Mouse (Mus musculus) limb, embryonic 10.5 days (tissue): ENCODE results near the gene Ccdc80. TPM values are rescaled to one million over a fixed set of nuclear protein-coding genes. Genes with fewer than 3 reads are reported as not detected.

Source experiments
- DNase-seq: peaks from one replicate; pipeline ENCODE4 v3.0.0-alpha.2; 2017; ENCODE audit warnings: low spot score
- H3K27ac ChIP-seq: fragments of 300-500 bp; sonication (generic); 2 replicates; pipeline ENCODE4 v1.5.1; 2016; ENCODE audit warnings: mild to moderate bottlenecking
- H3K27me3 ChIP-seq: fragments of 300-500 bp; sonication (generic); 2 replicates; pipeline ENCODE4 v1.6.1; 2016; ENCODE audit warnings: low read depth, mild to moderate bottlenecking; ENCODE audit not compliant: poor library complexity, severe bottlenecking
- H3K36me3 ChIP-seq: fragments of 300-500 bp; sonication (generic); 2 replicates; pipeline ENCODE4 v1.6.1; 2016; ENCODE audit warnings: mild to moderate bottlenecking, moderate library complexity
- H3K4me1 ChIP-seq: fragments of 300-500 bp; sonication (generic); 2 replicates; pipeline ENCODE4 v1.6.1; 2016
- H3K4me3 ChIP-seq: fragments of 300-500 bp; sonication (generic); 2 replicates; pipeline ENCODE4 v1.5.1; 2016; ENCODE audit warnings: mild to moderate bottlenecking, moderate library complexity
- H3K9me3 ChIP-seq: fragments of 300-500 bp; sonication (generic); replicated peaks from 2 replicates; pipeline ENCODE4 v1.6.1; 2016; ENCODE audit warnings: mild to moderate bottlenecking
- WGBS: fragments of 180-500 bp; shearing (Covaris S2); methylation state at CpG from one replicate; pipeline ENCODE4 v1.1.7; 2016; 5-methylcytosine and 5-hydroxymethylcytosine counted together
- polyA plus RNA-seq: library from polyadenylated mRNA; unstranded; fragments of >200 nt; fragmentation: Nextera tagmentation; extraction: Ambion mirVana; gene quantifications from 2 replicates; pipeline ENCODE4 v1.2.1, GENCODE M21; 2016

The Ccdc80 gene
- polyA plus RNA-seq, 1 experiment from 2014 or later = 35.8 TPM

DNA sequence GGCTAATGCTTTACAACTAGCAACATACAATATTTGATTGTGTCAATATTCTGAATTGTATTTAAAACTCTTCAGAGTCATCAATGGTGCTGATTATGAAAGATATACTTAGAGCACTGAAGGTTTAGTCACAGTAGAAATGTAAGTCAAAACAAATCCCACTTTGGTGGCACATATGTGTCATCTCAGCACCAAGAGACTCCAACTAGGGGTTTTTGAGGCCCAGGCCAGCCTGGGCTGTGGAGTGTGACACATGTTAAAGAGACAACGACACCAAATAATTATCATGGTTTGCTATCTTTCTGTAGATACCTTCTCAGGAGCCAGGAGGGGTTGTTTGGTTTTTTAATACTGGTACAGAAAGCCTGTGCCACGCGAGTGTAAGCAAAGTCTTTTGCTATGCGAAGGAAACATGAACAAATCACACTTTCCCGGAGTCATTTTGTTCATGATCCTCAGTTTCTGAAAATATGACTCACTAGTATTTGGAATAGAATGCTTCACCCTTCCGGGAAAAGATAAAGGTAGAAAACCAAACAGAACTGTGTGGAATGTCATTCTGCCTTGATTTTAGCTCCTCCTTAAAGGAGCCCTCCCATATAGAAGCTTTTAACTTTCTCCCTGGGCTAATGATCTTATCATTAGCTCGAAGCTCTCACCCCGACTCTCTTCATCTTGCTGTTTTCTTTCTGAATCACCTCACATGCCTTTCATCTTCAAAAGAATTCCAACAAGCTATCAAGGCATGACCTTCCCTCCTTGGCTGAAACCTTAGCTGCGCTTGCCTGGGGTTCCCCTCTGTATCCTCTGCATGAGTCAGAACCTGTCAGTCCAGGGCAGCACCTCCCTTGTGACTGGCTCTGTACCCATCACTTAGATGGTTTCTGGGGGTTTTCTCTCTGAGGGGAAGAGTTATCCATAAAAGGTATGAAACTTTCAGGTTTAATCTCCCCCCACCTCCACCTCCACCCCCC lies 31.3 kb downstream of the Ccdc80 start:
- Histone ChIP-seq H3K27me3 (no peaks in the 10 kb centered on the region), H3K4me1 (no peaks in the 10 kb centered on the region), H3K4me3 (no peak overlapping the region), H3K36me3 (peaks cover 9% of the 10 kb centered on the region; the same call in 1 of the 2 replicates), H3K27ac (no peak overlapping the region), H3K9me3 (no peaks in the 10 kb centered on the region)
- no peak for DNase-seq
- WGBS = 53% methylated on average over 9 of the region's 9 CpGs

DNA sequence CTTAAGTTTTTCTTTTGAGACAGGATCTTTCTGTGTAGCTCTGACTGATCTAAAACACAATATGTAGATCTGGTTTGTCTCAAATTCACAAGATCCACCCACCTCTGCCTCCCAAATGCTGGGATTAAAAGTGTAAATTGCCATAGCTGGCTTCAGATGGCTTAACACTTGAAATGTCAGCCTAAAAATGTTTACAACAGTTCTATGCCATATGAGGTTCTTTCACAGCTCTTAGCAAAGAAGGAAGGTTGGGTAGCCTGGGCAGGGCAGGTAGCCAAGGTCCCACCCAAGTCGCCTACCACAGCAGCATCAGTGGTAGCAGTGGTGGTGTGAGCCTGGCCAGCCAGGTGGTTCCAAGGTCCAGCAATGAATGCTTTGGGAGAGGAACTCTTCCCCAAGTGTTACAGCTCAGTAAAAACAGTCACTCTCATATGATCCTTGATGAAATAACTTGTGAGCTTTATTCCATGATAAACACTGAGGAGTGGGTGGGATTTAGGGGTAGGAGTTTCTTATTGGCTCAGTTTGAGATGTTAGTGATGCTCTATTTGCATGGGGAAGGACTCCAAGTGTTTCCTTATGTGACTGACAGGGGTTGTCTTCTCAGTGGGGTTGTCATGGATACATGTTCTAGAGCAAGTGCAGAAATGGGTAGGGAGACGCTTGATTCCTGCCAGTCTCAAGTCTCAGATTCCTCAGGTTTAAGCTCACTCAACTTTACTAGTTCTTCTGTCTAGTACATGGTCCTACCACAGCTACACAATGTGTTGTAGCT lies 34.9 kb downstream of the Ccdc80 start:
- 89% methylated on average over 2 of the region's 2 CpGs for WGBS
- H3K27ac ChIP-seq = no peak overlapping the region
- no peaks in the 10 kb centered on the region for H3K9me3 ChIP-seq
- no peaks in the 10 kb centered on the region for H3K27me3 ChIP-seq
- no peak overlapping the region for H3K4me3 ChIP-seq
- no peaks in the 10 kb centered on the region for H3K4me1 ChIP-seq
- peaks cover 9% of the 10 kb centered on the region; the same call in 1 of the 2 replicates for H3K36me3 ChIP-seq
- no peak for DNase-seq

DNA sequence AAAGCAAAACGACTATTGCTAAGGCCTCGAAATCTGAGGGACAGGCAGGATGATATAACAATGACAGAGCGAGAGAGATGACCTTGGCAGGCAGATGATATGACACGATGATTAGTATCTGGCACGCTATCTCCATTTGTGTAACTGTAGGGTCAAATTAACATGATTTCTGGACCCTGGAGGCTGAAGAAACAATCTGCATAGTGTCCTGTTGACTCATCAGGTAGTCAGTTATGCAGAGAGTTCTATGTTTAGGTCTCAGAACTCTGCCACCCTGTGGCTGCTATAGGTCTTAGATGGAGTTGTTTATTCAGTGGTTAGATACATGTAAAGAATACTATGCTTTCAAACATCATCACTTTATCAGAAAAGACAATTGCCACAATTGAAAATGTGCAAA lies 48.5 kb downstream of the Ccdc80 start:
- no peak for DNase-seq
- Histone ChIP-seq H3K27ac (no peak overlapping the region), H3K9me3 (no peaks in the 10 kb centered on the region), H3K4me3 (no peak overlapping the region), H3K27me3 (no peaks in the 10 kb centered on the region), H3K36me3 (peaks cover 74% of the 10 kb centered on the region), H3K4me1 (no peaks in the 10 kb centered on the region)
- WGBS = 95% methylated on average over 5 of the region's 5 CpGs

DNA sequence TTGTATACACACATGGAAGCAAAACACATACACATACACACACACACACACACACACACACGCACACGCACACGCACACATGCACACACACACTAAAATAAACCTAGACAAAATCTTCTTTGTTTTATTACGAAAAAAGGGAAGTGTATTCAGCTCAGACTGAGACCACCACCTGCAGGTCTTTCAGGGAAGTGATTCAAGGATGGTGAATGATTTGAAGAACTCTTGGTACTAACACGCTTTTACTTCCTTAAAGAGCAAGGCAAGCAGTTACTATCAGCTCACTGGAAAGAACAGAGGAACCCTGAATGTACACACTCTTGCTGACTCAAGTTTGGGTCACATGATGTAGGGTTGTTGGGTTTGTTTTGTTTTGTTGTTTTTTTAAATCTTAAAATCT lies 49.4 kb downstream of the Ccdc80 start:
- no peaks in the 10 kb centered on the region for H3K27me3 ChIP-seq
- peaks cover 79% of the 10 kb centered on the region for H3K36me3 ChIP-seq

DNA sequence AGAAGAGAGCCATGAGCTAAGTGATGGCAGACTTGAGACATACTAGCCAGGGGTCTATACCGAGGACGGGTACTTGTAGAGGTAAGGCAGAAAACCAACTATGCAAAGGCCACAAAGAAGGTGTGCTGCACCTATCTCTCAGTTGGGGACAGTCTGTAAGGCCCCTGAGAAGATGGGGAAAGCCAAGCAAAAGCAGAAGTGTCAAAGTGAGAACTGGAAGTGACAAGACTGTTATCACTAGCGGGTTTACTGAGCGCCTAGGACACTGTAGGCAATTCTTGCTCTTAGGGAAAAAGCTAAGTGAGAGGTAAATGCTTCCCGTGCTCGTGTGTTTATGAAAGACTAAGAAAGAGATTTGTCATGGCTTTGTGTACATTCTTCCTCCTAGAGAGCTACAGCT lies 51.9 kb downstream of the Ccdc80 start:
- 94% methylated on average over 6 of the region's 6 CpGs for WGBS
- Histone ChIP-seq H3K4me3 (no peak overlapping the region), H3K27ac (no peak overlapping the region), H3K36me3 (peaks cover 81% of the 10 kb centered on the region), H3K4me1 (no peaks in the 10 kb centered on the region), H3K27me3 (no peaks in the 10 kb centered on the region), H3K9me3 (no peaks in the 10 kb centered on the region)
- no peak for DNase-seq

More for the DNA sequence above, 49.4 kb downstream of the Ccdc80 start:
- 90% methylated on average over 5 of the region's 5 CpGs for WGBS
- Histone ChIP-seq H3K27ac (no peak overlapping the region), H3K4me3 (no peak overlapping the region), H3K4me1 (no peaks in the 10 kb centered on the region), H3K9me3 (no peaks in the 10 kb centered on the region)
- DNase-seq = no peak

DNA sequence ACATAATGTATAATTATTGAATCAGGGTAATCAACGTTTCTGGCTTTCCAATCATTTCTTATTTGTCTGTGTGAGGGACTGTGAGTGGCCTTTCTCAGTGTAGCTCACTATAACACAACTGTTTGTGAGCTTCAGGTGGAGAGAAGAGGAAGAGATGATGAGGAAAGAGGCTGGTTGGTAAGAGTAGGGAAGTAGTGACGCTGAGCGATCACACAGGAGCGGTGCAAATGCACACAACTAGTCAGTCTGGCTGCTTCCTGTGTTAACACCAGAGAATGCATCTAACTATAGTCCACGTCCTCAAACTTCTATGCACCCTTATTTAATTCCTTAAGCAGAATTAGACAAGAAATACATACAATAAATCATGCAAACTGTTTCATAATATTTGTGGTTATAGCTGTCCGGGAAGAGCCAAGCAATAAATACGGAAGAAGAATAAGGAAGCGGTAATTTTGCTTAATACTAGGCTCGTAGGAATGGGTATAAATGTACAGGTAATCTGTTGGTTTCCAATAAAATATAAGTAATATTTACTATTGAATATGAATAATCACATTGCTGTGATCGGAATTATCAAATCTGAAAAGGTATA lies 55.4 kb downstream of the Ccdc80 start:
- H3K27ac ChIP-seq = no peak overlapping the region
- WGBS = 94% methylated on average over 10 of the region's 10 CpGs
- no peak for DNase-seq
- H3K9me3 ChIP-seq = no peaks in the 10 kb centered on the region
- H3K4me1 ChIP-seq = no peaks in the 10 kb centered on the region
- H3K36me3 ChIP-seq = peaks cover 70% of the 10 kb centered on the region
- H3K27me3 ChIP-seq = no peaks in the 10 kb centered on the region
- no peak overlapping the region for H3K4me3 ChIP-seq

DNA sequence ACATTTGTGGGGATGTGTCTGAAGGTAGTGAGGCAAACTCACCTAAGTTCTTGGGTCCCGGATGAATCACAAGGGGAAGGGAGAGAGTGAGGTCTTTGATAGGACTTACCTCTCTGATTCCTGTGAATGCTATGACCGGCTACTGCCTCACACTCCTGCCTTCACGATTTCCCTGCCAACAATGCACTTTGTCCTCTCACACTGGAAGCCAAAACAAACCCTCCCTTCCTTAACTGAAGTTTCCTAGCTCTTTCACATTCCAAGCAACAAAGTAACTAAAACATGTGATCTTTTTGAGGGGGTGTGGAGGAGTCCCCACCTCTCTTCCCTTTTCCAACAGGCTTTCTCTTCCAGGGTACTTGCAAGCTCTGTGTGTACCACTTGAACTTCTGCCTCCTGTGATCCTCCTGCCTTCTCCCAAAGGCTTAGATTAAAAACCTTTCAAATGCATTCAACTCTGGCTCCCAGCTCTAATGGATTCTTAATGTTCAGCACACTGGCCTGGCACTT lies 61.6 kb downstream of the Ccdc80 start:
- H3K36me3 ChIP-seq = peaks cover 38% of the 10 kb centered on the region
- WGBS = 93% methylated on average over 3 of the region's 3 CpGs
- no peak overlapping the region for H3K27ac ChIP-seq
- H3K27me3 ChIP-seq = no peaks in the 10 kb centered on the region
- no peak for DNase-seq
- peaks cover 15% of the 10 kb centered on the region for H3K4me1 ChIP-seq
- H3K4me3 ChIP-seq = no peak overlapping the region
- no peaks in the 10 kb centered on the region for H3K9me3 ChIP-seq

DNA sequence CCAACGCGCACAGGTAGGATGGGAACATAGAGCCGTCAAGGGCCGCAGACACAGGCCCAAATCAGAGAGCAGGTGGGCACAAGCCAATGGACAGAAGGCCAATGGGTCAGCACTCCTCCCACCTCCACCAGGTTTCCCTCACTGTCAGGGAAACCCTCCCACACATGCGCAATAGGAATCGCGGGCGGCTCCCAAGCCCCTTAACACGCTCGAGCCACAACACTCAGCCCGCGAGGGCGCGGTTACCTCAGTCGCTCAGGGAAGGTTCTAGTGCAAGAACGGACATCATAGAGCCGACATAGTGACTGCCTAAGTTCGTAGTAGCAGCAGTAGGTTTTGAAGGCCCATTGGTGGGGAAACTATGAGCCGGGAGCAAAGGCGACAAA lies 64.9 kb downstream of the Ccdc80 start:
- peak overlapping the region; percentile 92 for H3K27ac ChIP-seq
- H3K4me1 ChIP-seq = peaks cover 17% of the 10 kb centered on the region
- H3K36me3 ChIP-seq = peaks cover 17% of the 10 kb centered on the region
- DNase-seq = peak; percentile 76
- H3K4me3 ChIP-seq = peak overlapping the region; percentile 91
- no peaks in the 10 kb centered on the region for H3K9me3 ChIP-seq
- H3K27me3 ChIP-seq = no peaks in the 10 kb centered on the region
- under 1% methylated on average over 20 of the region's 20 CpGs for WGBS

DNA sequence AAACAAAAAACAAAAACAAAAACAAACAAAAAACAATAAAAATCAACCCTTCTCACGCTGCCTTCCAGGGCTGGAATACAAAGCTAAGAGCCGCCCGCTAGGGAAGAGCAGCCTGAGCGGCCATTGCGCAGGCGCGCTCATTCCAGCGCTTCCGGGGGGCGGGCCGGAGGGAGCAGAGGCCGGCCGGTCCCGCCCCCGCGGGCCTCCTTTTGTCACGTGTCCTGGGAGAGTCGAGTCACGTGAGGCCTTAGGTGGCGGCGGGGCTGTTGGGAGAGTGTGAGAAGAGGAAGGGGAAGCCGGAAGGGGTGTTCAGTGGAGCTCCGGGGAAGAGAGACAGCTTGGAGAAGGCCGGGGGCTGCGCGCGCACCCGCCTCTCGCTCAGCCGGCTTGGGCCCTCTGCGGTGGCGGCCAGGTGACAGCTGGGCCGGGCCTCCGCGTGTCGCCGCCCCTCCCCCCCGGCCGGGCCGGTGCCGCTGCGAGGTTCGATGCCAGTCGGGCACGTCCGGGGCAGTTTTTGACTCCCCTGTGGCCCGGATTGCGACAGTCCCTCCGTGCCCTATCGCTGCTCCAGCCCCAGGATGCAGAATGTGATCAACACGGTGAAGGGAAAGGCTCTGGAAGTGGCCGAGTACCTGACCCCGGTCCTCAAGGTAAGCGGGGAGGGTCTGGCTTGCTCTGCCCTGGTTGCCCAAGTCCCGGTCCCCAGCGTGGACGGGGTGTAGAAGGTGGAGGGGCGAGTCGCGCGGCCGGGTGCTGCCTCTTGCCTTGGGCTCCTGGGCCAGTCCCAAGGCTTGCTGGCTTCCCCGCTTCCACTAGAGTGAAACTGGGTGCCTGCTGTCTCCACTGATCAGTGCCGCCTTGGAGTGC lies 65.6 kb downstream of the Ccdc80 start, which contains the start of the genes Slc35a5 and Atg3:
Slc35a5 (minus strand) TSS at position 185 of the 867 bp plus-strand sequence.
Atg3 (plus strand) TSS at position 264 of the 867 bp plus-strand sequence.
- DNase-seq = peak; percentile 97
- under 1% methylated on average over 64 of the region's 64 CpGs for WGBS
- peaks cover 17% of the 10 kb centered on the region for H3K4me1 ChIP-seq
- peaks cover 17% of the 10 kb centered on the region for H3K36me3 ChIP-seq
- no peaks in the 10 kb centered on the region for H3K27me3 ChIP-seq
- no peaks in the 10 kb centered on the region for H3K9me3 ChIP-seq
- H3K27ac ChIP-seq = peak within 1 kb of the TSS; percentile 92
- H3K4me3 ChIP-seq = peak within 1 kb of the TSS; percentile 91

DNA sequence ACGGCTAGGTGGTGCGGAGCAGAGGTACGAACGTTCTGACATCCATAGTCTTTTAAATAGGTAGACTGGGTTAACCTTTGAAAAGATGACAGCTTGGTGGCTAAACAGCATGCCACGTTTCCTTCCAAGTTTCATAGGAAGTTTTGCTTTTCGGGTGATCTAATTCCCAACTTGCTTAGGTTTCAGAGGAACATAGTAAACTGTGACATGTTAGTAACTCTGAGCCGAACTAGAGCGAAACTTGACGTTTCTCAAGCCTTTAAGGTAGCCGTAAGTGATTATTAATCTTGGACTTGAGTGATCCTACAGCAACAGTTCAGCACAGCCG lies 66.2 kb downstream of the Ccdc80 start:
- 9% methylated on average over 11 of the region's 11 CpGs for WGBS
- H3K9me3 ChIP-seq = no peaks in the 10 kb centered on the region
- H3K36me3 ChIP-seq = peaks cover 17% of the 10 kb centered on the region
- no peaks in the 10 kb centered on the region for H3K27me3 ChIP-seq
- H3K27ac ChIP-seq = peak overlapping the region; percentile 92
- no peak for DNase-seq
- peaks cover 17% of the 10 kb centered on the region for H3K4me1 ChIP-seq
- peak overlapping the region; percentile 91 for H3K4me3 ChIP-seq
